Mouse (Mus musculus) liver, adult 2 months (tissue): ENCODE measurements around the gene Kdelc1.

Experiments used
- CTCF ChIP-seq: fragments of 200-500 bp; IDR thresholded peaks from 2 replicates; pipeline ENCODE4 v1.5.1; 2011; ENCODE audit warnings: low read depth, low read length, control low read depth
- POLR2A ChIP-seq: fragments of 200-500 bp; IDR thresholded peaks from 2 replicates; pipeline ENCODE4 v1.6.1; 2011; ENCODE audit warnings: low read length, control low read depth; ENCODE audit not compliant: insufficient read depth; ENCODE audit errors: extremely low read depth

DNA sequence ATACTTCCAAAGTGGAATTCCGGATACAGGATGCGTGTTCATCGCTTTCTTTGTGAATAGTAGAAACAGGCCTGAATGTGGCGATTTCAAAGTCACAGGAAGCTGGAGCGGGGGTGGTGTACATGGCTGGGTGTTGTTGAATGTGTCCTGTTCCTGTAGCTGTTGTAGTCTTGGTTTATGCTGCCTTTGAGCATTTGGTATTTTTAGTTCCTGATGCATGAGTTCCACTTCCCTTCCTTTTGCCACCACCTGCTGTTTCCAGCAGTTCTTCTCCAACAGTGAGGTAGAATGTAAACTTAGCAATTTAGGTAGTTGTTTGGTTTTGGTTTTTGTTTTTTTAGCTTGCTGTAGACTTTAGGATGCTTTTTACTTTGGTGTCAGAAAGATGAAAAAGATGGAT lies 43.8 kb upstream of the Kdelc1 start:
- TF ChIP-seq CTCF (no peak), POLR2A (no peak)
